Mouse (Mus musculus) thymus, adult 2 months (tissue): ENCODE results near the gene Ubash3b. TPM values are rescaled to one million over a fixed set of nuclear protein-coding genes. Genes with fewer than 3 reads are reported as not detected.

Experiments used
- DNase-seq: peaks from one replicate; pipeline ENCODE4 v3.0.0; 2021
- H3K27ac ChIP-seq: fragments of 200-500 bp; 2 replicates; pipeline ENCODE4 v1.5.1; 2012; ENCODE audit warnings: low read length, control low read depth; ENCODE audit not compliant: control insufficient read depth, insufficient read depth
- H3K27me3 ChIP-seq: fragments of 200-500 bp; 2 replicates; pipeline ENCODE4 v1.6.1; 2012; ENCODE audit warnings: mild to moderate bottlenecking, low read length, moderate library complexity, mixed read lengths; ENCODE audit not compliant: control insufficient read depth, insufficient read depth
- H3K36me3 ChIP-seq: fragments of 200-500 bp; 2 replicates; pipeline ENCODE4 v1.6.1; 2012; ENCODE audit warnings: mild to moderate bottlenecking, low read length, moderate library complexity; ENCODE audit not compliant: control insufficient read depth, insufficient read depth
- H3K4me1 ChIP-seq: fragments of 200-500 bp; replicated peaks from 2 replicates; pipeline ENCODE4 v1.6.1; 2012; ENCODE audit warnings: low read length; ENCODE audit not compliant: control insufficient read depth, insufficient read depth
- H3K4me3 ChIP-seq: fragments of 200-500 bp; 2 replicates; pipeline ENCODE4 v1.5.1; 2012; ENCODE audit warnings: mild to moderate bottlenecking, low read length, control low read depth, moderate library complexity; ENCODE audit not compliant: control insufficient read depth, insufficient read depth
- CTCF ChIP-seq: fragments of 200-500 bp; IDR thresholded peaks from 2 replicates; pipeline ENCODE4 v1.5.1; 2012; ENCODE audit warnings: mild to moderate bottlenecking, control low read depth, low read length, moderate library complexity, borderline replicate concordance; ENCODE audit not compliant: control insufficient read depth, poor library complexity, insufficient read depth; ENCODE audit errors: extremely low read depth
- POLR2A ChIP-seq: fragments of 200-500 bp; IDR thresholded peaks from 2 replicates; pipeline ENCODE4 v1.6.1; 2012; ENCODE audit warnings: mild to moderate bottlenecking, low read length, control low read depth, moderate library complexity; ENCODE audit not compliant: control insufficient read depth, poor library complexity, insufficient read depth; ENCODE audit errors: extremely low read depth
- WGBS: fragments of 180-500 bp; shearing (Covaris S2); methylation state at CpG from one replicate; pipeline ENCODE4 v1.1.7; 2018; 5-methylcytosine and 5-hydroxymethylcytosine counted together
- polyA plus RNA-seq: library from polyadenylated mRNA; depleted of rRNA; stranded (reverse); fragments of >200 nt; gene quantifications from 2 replicates; pipeline ENCODE4 v1.2.3, GENCODE M21; 2012

Ubash3b gene
- polyA plus RNA-seq, 1 experiment = 7.0 TPM

GRCm38 (mm10) chr9:41087831-41088383, 73.6 kb downstream of the Ubash3b start:
- TF ChIP-seq POLR2A (no peak), CTCF (no peak)
- Histone ChIP-seq H3K27ac (no peak overlapping the region), H3K4me3 (no peak overlapping the region), H3K27me3 (no peaks in the 10 kb centered on the region), H3K36me3 (no peaks in the 10 kb centered on the region), H3K4me1 (peaks cover 20% of the 10 kb centered on the region)
- WGBS = 56% methylated on average over 9 of the region's 9 CpGs
- no peak for DNase-seq

DNA sequence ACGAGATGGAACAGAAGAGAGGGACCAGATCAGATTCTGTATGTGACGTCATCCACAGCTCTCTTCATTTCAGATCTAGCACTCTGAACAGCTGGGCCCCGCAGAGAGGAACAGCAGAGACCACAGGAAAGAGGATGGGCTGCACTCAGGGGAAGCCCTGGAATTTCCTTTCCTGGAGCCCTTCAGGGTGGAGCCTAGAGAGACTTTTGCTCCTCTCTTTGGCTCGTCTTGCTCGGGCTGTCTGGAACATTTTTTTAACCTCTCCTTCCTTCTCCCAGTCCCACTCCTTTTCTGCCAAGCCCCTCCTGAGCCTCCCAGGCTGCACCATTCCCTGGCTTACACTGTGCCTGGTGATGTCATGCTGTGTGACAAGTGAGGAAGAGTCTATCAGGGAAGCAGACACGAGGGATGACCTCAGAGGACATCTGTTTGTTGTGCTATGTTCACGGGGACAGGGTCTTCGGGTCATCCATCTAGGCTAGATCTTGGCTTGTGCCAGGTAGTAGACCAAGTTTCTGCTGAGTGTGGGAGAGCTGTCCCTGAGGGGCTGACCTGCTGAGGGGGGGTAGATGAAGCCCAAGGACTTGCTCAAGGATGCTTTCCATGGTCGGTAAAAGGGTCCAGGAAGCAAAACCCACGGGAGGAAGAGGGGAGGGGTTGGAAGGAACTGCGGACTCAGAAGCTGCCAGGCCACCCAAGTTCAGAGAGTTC, 77.2 kb downstream of the Ubash3b start:
- H3K4me1 ChIP-seq = peaks cover 50% of the 10 kb centered on the region
- no peaks in the 10 kb centered on the region for H3K27me3 ChIP-seq
- no peaks in the 10 kb centered on the region for H3K36me3 ChIP-seq
- peak overlapping the region; percentile 42; the same call in 1 of the 2 replicates for H3K27ac ChIP-seq
- no peak overlapping the region for H3K4me3 ChIP-seq
- no peak for DNase-seq
- WGBS = 11% methylated on average over 11 of the region's 11 CpGs
- TF ChIP-seq POLR2A = no peak
- no peak for TF ChIP-seq CTCF

DNA sequence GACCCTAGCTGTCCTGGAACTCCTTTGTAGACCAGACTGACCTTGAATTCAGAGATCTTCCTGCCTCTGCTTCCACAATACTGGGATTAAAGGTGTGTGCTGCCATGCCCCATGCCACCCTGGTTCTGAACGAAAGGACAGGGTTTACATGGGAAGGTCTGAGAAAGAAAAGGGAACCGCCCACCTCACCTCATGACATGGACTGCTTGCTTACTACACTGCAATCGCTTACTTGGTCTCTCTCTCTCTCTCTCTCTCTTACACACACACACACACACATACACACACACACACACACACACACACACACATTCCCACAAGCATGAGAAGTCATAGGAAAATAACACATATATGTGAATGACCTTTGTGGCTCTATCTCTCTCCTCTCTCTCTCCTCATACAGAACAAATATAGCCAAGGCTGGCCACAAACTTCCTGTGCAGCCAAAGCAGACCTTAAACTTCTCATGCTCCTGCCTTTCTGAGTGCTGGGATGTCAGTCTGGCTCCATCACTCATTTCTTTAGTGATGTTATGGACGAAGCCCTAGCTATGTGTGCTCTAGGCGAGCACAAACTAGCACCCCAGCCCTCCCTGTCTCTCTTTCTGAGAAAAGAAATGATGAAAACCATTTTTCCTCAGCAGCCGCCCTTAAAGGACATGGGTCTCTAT, 78.0 kb downstream of the Ubash3b start:
- TF ChIP-seq CTCF (no peak), POLR2A (no peak)
- peaks cover 56% of the 10 kb centered on the region for H3K4me1 ChIP-seq
- peak overlapping the region; percentile 42 for H3K27ac ChIP-seq
- 17% methylated on average over 6 of the region's 6 CpGs for WGBS
- no peak for DNase-seq
- H3K27me3 ChIP-seq = no peaks in the 10 kb centered on the region
- H3K4me3 ChIP-seq = no peak overlapping the region
- no peaks in the 10 kb centered on the region for H3K36me3 ChIP-seq

- H3K4me1 ChIP-seq = peaks cover 59% of the 10 kb centered on the region
- H3K4me3 ChIP-seq = no peak overlapping the region
- no peak for DNase-seq
- 32% methylated on average over 3 of the region's 3 CpGs for WGBS
- TF ChIP-seq POLR2A (no peak), CTCF (no peak)
- no peaks in the 10 kb centered on the region for H3K27me3 ChIP-seq
- H3K27ac ChIP-seq = no peak overlapping the region; the same call in 1 of the 2 replicates
- no peaks in the 10 kb centered on the region for H3K36me3 ChIP-seq
Measured at GRCm38 (mm10) chr9:41082891-41083290, 78.6 kb downstream of the Ubash3b start.

DNA sequence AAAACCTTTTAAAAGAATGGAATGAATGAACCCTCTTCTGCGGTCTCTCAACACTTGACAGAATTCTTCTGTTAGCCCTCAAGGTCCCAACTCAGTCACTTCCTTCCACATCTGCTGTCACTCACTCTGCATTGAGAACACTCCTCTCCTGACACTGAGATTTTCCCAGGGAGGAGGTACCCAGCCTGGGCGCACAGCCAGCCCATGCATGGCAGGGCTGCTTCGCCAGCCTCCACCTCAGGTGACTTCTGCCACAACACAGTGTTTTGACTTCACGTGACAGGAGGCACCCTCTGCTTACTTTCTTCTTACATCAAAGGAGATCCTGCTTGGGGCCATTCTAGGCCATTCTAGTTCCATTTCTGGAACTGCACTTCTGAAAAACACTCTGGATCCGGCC, 80.6 kb downstream of the Ubash3b start:
- Histone ChIP-seq H3K27me3 (no peaks in the 10 kb centered on the region), H3K36me3 (no peaks in the 10 kb centered on the region), H3K4me1 (peaks cover 59% of the 10 kb centered on the region), H3K4me3 (no peak overlapping the region), H3K27ac (no peak overlapping the region)
- no peak for TF ChIP-seq CTCF
- TF ChIP-seq POLR2A = no peak
- WGBS = 9% methylated on average over 5 of the region's 5 CpGs
- DNase-seq = peak; percentile 60

DNA sequence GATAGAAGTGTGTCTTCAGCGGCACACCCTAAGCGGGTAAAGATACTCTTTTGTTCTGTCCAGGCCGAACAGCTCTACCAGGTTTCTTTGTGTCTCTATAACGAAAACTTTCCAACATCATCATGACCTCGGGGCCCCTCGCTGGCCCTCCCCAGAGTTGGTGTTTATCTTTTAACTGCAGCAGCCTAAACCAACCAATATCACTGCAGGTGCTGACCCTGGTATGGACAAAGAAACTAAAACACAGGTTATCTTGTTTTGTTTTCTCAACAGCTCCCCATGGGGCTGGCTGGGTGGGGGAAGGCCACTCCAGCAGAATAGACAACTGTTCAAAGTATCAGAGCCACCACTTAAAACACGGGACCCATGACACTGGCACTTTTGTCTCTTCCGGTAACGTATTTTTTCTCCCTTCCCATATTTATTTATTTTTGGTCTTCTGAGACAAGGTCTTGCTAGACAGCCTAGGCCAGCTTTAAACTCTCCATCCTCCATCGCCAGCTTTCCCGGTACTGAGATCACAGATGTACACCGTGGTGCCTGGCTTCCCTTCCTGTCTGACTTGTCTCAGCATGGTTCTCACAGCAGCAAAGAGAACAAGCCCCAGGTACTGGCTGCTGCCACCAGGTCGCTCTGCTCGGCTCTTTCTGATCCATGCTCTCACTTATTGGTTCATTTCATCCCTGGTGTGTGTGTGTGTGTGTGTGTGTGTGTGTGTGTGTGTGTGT, 81.9 kb downstream of the Ubash3b start:
- Histone ChIP-seq H3K4me1 (peaks cover 56% of the 10 kb centered on the region), H3K36me3 (no peaks in the 10 kb centered on the region), H3K4me3 (no peak overlapping the region), H3K27me3 (no peaks in the 10 kb centered on the region), H3K27ac (no peak overlapping the region)
- WGBS = 65% methylated on average over 14 of the region's 14 CpGs
- TF ChIP-seq POLR2A (no peak), CTCF (no peak)
- DNase-seq = no peak
